Mouse (Mus musculus) activated CD4-positive, CD25-positive, alpha-beta regulatory T cell, adult 4 months (primary cell): ENCODE results near the gene Catsper4. TPM values are rescaled to one million over a fixed set of nuclear protein-coding genes. Genes with fewer than 3 reads are reported as not detected.
"Not testable (repeated sequence)": the region's sequence is repeated elsewhere in the genome, so short reads cannot be mapped to it uniquely, and the experiment has no call there.

Source experiments
- ATAC-seq: one replicate; pipeline ENCODE4 v1.8.0; 2017
- polyA plus RNA-seq, 2 experiments: library from polyadenylated mRNA; unstranded; fragments of 100-300 nt; shearing (Covaris generic); gene quantifications; one replicate each; pipeline ENCODE4 v1.2.1; 2017

The Catsper4 gene
- polyA plus RNA-seq, result not detected

GRCm38 (mm10) chr4:134227194-134227593, at the start of gene Catsper4:
Gene Catsper4, minus strand, starts transcription at chr4:134227383.
- no peak for ATAC-seq

- peak; percentile 98 for ATAC-seq
Observed at GRCm38 (mm10) chr4:134273417-134274345, 46.5 kb upstream of the Catsper4 start.

GRCm38 (mm10) chr4:134272731-134273416, 45.7 kb upstream of the Catsper4 start:
- no peak for ATAC-seq

- ATAC-seq, result no peak
Observed at GRCm38 (mm10) chr4:134271979-134272378, 44.8 kb upstream of the Catsper4 start.

- not testable (repeated sequence) for ATAC-seq
Observed at GRCm38 (mm10) chr4:134269622-134270021, 42.4 kb upstream of the Catsper4 start.

GRCm38 (mm10) chr4:134268102-134268655, 41.0 kb upstream of the Catsper4 start:
- ATAC-seq, result no peak

GRCm38 (mm10) chr4:134265860-134266585, 38.8 kb upstream of the Catsper4 start:
- no peak for ATAC-seq

GRCm38 (mm10) chr4:134263191-134263590, 36.0 kb upstream of the Catsper4 start:
- no peak for ATAC-seq

GRCm38 (mm10) chr4:134258354-134258753, 31.2 kb upstream of the Catsper4 start:
- ATAC-seq, result no peak

GRCm38 (mm10) chr4:134257198-134258009, 30.2 kb upstream of the Catsper4 start:
- no peak for ATAC-seq

- ATAC-seq, result no peak
Observed at GRCm38 (mm10) chr4:134256407-134257197, 29.4 kb upstream of the Catsper4 start.

GRCm38 (mm10) chr4:134255854-134256253, 28.7 kb upstream of the Catsper4 start:
- no peak for ATAC-seq

GRCm38 (mm10) chr4:134254835-134255234, 27.7 kb upstream of the Catsper4 start:
- no peak for ATAC-seq

GRCm38 (mm10) chr4:134253722-134254324, 26.6 kb upstream of the Catsper4 start, which contains the start of gene Grrp1:
Gene Grrp1, minus strand, starts transcription at chr4:134254106.
- ATAC-seq, result no peak

GRCm38 (mm10) chr4:134252911-134253721, 25.9 kb upstream of the Catsper4 start:
- no peak for ATAC-seq

GRCm38 (mm10) chr4:134252131-134252910, 25.1 kb upstream of the Catsper4 start:
- no peak for ATAC-seq

GRCm38 (mm10) chr4:134251241-134252130, 24.3 kb upstream of the Catsper4 start:
- no peak for ATAC-seq

- ATAC-seq, result no peak
Observed at GRCm38 (mm10) chr4:134250930-134251240, 23.7 kb upstream of the Catsper4 start.
